In genomic region chr16:17255270-17255669, GRCm38 (mm10) we compare ENCODE assay signal across 16 mouse cellular contexts.
"Had no signal": no experiment of that assay in that cellular context is flagged by ENCODE, and none has a peak within 500 bp of the region (broad histone marks: within the 10 kb centered on the region; RNA-seq: fewer than 3 reads in every experiment).

No protein-coding gene starts in this region.

- H3K9ac ChIP-seq: lung, embryonic 14.5 days; midbrain, embryonic 12.5 days had no signal

- H3K4me2 ChIP-seq: lung, embryonic 14.5 days; midbrain, embryonic 12.5 days had no signal

- DNase-seq: lung, adult 18-20 months; lung, embryonic 14.5 days; lung, postnatal 10 days; lung, postnatal 4 days; midbrain, embryonic 14.5 days; retina, postnatal 1 day; right cerebral cortex, adult 18-20 months; right cerebral cortex, postnatal 25 days; right cerebral cortex, postnatal 4 days; spleen, adult 18-20 months; thymus, adult 18-20 months; thymus, postnatal 14 days; thymus, postnatal 36 days had no signal

- H3K27ac ChIP-seq: midbrain, embryonic 12.5 days had no signal

- ATAC-seq: midbrain, embryonic 16.5 days had no signal

- H3K9me3 ChIP-seq: midbrain, embryonic 10.5 days; midbrain, embryonic 12.5 days had no signal

- H3K4me3 ChIP-seq: midbrain, embryonic 10.5 days; midbrain, embryonic 12.5 days had no signal

- H3K27me3 ChIP-seq: midbrain, embryonic 12.5 days had no signal
